Mouse (Mus musculus) liver, adult 2 months (tissue): Measurements from ENCODE around the gene S100a5.

Source experiments
- CTCF ChIP-seq: fragments of 200-500 bp; IDR thresholded peaks from 2 replicates; pipeline ENCODE4 v1.5.1; 2011; ENCODE audit warnings: low read depth, low read length, control low read depth
- POLR2A ChIP-seq: fragments of 200-500 bp; IDR thresholded peaks from 2 replicates; pipeline ENCODE4 v1.6.1; 2011; ENCODE audit warnings: low read length, control low read depth; ENCODE audit not compliant: insufficient read depth; ENCODE audit errors: extremely low read depth

- TF ChIP-seq CTCF (no peak), POLR2A (no peak)
Measured at GRCm38 (mm10) chr3:90657405-90657804, 49.1 kb downstream of the S100a5 start.
